Mouse (Mus musculus) small intestine, adult 2 months (tissue): ENCODE measurements around the gene Txlna.

Source experiments
- CTCF ChIP-seq: fragments of 200-500 bp; IDR thresholded peaks from 2 replicates; pipeline ENCODE4 v1.5.1; 2012; ENCODE audit warnings: low read depth, mild to moderate bottlenecking, control low read depth, inconsistent platforms, low read length, moderate library complexity, mixed read lengths; ENCODE audit not compliant: insufficient replicate concordance, insufficient read length; ENCODE audit errors: extremely low read depth
- POLR2A ChIP-seq: fragments of 200-500 bp; IDR thresholded peaks from 2 replicates; pipeline ENCODE4 v1.6.1; 2012; ENCODE audit warnings: low read depth, mild to moderate bottlenecking, control low read depth, inconsistent platforms, low read length, moderate library complexity

GRCm38 (mm10) chr4:129615801-129616290 is 25.0 kb downstream of the Txlna start:
- TF ChIP-seq POLR2A (no peak), CTCF (no peak)
